Mouse (Mus musculus) cortical plate, adult 2 months (tissue): Measurements from ENCODE around the gene Dpysl4.

Source experiments
- CTCF ChIP-seq: fragments of 200-500 bp; IDR thresholded peaks from 2 replicates; pipeline ENCODE4 v1.5.1; 2011; ENCODE audit warnings: mild to moderate bottlenecking, control low read depth, low read length; ENCODE audit not compliant: insufficient read depth; ENCODE audit errors: extremely low read depth
- POLR2A ChIP-seq: fragments of 200-500 bp; IDR thresholded peaks from 2 replicates; pipeline ENCODE4 v1.6.1; 2011; ENCODE audit warnings: mild to moderate bottlenecking, low read length, control low read depth; ENCODE audit not compliant: insufficient read depth; ENCODE audit errors: extremely low read depth

DNA sequence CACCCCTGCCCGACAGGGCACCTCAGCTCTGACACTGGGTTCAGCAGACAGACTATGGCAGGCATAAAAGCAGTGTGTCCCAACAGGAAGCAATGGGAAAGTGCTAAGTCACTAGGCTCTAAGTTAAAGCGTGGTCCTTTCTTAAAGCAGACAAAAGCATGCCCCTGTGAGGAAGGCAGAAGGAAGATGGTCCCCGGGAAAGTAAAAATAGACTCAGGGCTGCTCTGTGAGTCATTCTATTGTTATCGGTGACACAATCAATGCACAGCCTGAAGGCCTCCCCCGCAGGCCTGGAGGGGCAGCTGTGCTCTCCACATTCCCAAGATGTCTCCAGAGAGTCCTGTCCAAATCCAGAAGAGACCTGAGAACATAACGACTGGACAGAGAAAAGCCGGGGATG, 60.1 kb downstream of the Dpysl4 start:
- TF ChIP-seq POLR2A = no peak
- no peak for TF ChIP-seq CTCF
